Mouse (Mus musculus) thymus, adult 2 months (tissue): ENCODE results near the gene Cipc. TPM values are rescaled to one million over a fixed set of nuclear protein-coding genes. Genes with fewer than 3 reads are reported as not detected.

Experiments
- DNase-seq: peaks from one replicate; pipeline ENCODE4 v3.0.0; 2021
- H3K27ac ChIP-seq: fragments of 200-500 bp; 2 replicates; pipeline ENCODE4 v1.5.1; 2012; ENCODE audit warnings: low read length, control low read depth; ENCODE audit not compliant: control insufficient read depth, insufficient read depth
- H3K27me3 ChIP-seq: fragments of 200-500 bp; 2 replicates; pipeline ENCODE4 v1.6.1; 2012; ENCODE audit warnings: mild to moderate bottlenecking, low read length, moderate library complexity, mixed read lengths; ENCODE audit not compliant: control insufficient read depth, insufficient read depth
- H3K36me3 ChIP-seq: fragments of 200-500 bp; 2 replicates; pipeline ENCODE4 v1.6.1; 2012; ENCODE audit warnings: mild to moderate bottlenecking, low read length, moderate library complexity; ENCODE audit not compliant: control insufficient read depth, insufficient read depth
- H3K4me1 ChIP-seq: fragments of 200-500 bp; replicated peaks from 2 replicates; pipeline ENCODE4 v1.6.1; 2012; ENCODE audit warnings: low read length; ENCODE audit not compliant: control insufficient read depth, insufficient read depth
- H3K4me3 ChIP-seq: fragments of 200-500 bp; 2 replicates; pipeline ENCODE4 v1.5.1; 2012; ENCODE audit warnings: mild to moderate bottlenecking, low read length, control low read depth, moderate library complexity; ENCODE audit not compliant: control insufficient read depth, insufficient read depth
- CTCF ChIP-seq: fragments of 200-500 bp; IDR thresholded peaks from 2 replicates; pipeline ENCODE4 v1.5.1; 2012; ENCODE audit warnings: mild to moderate bottlenecking, control low read depth, low read length, moderate library complexity, borderline replicate concordance; ENCODE audit not compliant: control insufficient read depth, poor library complexity, insufficient read depth; ENCODE audit errors: extremely low read depth
- POLR2A ChIP-seq: fragments of 200-500 bp; IDR thresholded peaks from 2 replicates; pipeline ENCODE4 v1.6.1; 2012; ENCODE audit warnings: mild to moderate bottlenecking, low read length, control low read depth, moderate library complexity; ENCODE audit not compliant: control insufficient read depth, poor library complexity, insufficient read depth; ENCODE audit errors: extremely low read depth
- WGBS: fragments of 180-500 bp; shearing (Covaris S2); methylation state at CpG from one replicate; pipeline ENCODE4 v1.1.7; 2018; 5-methylcytosine and 5-hydroxymethylcytosine counted together
- polyA plus RNA-seq: library from polyadenylated mRNA; depleted of rRNA; stranded (reverse); fragments of >200 nt; gene quantifications from 2 replicates; pipeline ENCODE4 v1.2.3, GENCODE M21; 2012

Gene Cipc
- polyA plus RNA-seq, 1 experiment = 43.8 TPM

DNA sequence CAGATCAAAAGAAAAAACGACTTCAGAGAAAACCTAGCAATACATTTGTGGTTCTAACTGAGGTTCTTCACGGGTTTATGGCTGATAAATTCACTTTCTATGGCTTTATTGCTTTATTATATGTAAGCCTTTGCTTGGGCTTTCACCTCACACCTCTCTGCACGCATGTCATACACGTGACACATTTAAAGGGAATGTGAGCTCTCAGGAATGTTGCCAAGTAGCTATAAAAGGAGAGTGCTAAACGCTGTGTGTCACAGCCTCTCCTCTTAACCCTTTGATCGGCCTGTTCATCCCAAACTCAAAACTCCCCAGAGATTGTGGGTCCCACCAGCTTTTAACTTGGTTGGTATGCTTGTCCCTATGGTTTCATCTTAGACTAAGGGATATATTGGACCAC is 1.8 kb downstream of the Cipc start:
- 37% methylated on average over 6 of the region's 6 CpGs for WGBS

DNA sequence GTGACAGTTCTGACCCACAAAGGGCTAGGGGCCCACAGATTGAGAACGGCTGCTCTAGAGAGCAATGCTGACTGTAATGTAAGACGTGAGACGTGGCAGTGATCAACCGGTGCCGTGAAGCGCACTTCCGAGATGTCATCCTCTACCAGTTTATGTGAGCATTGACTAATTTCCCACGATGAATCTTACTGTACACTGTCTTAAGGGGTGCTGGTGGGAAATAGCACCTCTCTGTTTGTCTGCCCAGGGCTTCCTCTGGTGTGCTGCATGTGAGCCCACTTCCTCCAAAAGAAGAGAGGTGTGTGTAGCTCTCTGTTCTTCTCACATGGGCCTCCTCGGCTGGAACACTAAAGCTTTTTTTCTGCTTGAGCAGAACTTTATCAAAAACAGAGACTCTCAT is 2.7 kb downstream of the Cipc start:
- Histone ChIP-seq H3K4me1 (peaks cover 23% of the 10 kb centered on the region), H3K27ac (peak overlapping the region; percentile 80), H3K4me3 (0 out of 2 replicates have a peak overlapping the region, but pooled peaks have one; percentile 1), H3K27me3 (no peaks in the 10 kb centered on the region), H3K36me3 (peaks cover 13% of the 10 kb centered on the region)
- peak; percentile 50 for DNase-seq
- WGBS = 3% methylated on average over 9 of the region's 9 CpGs
- TF ChIP-seq POLR2A (no peak), CTCF (no peak)

More for the DNA sequence above, 1.8 kb downstream of the Cipc start:
- Histone ChIP-seq H3K4me1 (peaks cover 23% of the 10 kb centered on the region), H3K4me3 (no peak overlapping the region), H3K27me3 (no peaks in the 10 kb centered on the region), H3K36me3 (peaks cover 8% of the 10 kb centered on the region), H3K27ac (no peak overlapping the region)
- DNase-seq = no peak
- TF ChIP-seq POLR2A (no peak), CTCF (no peak)

DNA sequence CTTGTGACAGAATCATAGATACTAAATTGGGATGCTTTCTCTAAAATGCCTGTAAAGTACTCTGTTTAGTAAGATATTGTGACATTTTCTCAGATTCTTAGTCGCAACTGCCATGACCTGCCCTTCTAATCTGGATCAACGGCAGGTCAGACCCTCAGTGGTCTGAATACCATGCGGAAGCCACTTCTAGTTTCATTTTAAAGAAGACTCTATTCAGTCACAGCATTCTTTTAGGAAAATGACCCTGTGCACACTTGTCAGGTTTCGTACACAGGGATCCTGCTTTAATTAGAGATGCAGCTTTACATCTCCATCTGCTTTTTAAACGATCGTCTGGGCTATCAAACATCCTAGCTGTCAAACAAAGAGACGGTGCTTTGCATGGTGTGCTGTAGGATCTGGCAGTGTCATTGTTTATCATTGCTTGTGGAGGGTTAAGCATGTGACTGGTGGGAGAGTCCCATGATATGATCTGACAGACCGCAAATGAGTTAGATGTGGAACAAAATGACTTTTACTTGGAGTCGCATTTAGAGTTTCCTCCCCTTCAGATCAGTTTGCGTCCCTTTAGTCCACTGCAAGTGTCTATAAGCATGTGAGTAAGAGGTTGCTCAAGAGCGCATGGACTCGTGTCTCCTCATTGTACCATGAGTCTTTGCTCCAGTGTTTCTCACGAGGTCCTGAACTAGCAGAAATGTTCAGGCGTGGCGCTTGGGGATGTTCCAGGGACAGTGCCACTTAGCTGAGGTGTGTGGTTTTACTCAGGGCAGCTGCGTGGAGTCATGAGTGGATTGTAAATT is 3.5 kb downstream of the Cipc start:
- Histone ChIP-seq H3K4me1 (peaks cover 23% of the 10 kb centered on the region), H3K4me3 (peak overlapping the region; percentile 1; the same call in 1 of the 2 replicates), H3K36me3 (peaks cover 19% of the 10 kb centered on the region), H3K27me3 (no peaks in the 10 kb centered on the region), H3K27ac (peak overlapping the region; percentile 48)
- 12% methylated on average over 16 of the region's 16 CpGs for WGBS
- TF ChIP-seq CTCF = no peak
- TF ChIP-seq POLR2A = no peak
- peak; percentile 29 for DNase-seq

DNA sequence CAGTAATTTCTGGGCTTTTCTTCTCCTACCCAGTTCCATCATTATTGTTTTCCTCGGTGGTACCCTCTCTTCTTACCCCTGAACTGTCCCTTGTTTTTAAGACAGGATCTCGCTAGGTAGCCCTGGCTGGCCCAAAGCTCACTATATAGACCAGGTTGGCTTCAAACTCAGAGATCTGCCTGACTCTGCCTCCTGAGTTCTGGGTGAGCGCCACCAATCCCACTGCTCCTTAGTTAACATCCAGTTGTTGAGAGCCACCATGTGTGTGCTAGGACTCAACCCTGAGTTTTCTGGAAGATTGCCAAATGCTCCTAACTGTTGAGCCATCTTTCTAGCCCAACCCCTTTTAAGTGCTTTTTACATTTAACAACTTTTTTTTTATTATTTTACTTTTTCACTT is 4.1 kb downstream of the Cipc start:
- Histone ChIP-seq H3K4me3 (no peak overlapping the region), H3K4me1 (peaks cover 23% of the 10 kb centered on the region), H3K27ac (no peak overlapping the region), H3K36me3 (peaks cover 25% of the 10 kb centered on the region), H3K27me3 (no peaks in the 10 kb centered on the region)
- DNase-seq = no peak
- WGBS = 90% methylated on average over 3 of the region's 3 CpGs
- TF ChIP-seq POLR2A = no peak
- no peak for TF ChIP-seq CTCF

DNA sequence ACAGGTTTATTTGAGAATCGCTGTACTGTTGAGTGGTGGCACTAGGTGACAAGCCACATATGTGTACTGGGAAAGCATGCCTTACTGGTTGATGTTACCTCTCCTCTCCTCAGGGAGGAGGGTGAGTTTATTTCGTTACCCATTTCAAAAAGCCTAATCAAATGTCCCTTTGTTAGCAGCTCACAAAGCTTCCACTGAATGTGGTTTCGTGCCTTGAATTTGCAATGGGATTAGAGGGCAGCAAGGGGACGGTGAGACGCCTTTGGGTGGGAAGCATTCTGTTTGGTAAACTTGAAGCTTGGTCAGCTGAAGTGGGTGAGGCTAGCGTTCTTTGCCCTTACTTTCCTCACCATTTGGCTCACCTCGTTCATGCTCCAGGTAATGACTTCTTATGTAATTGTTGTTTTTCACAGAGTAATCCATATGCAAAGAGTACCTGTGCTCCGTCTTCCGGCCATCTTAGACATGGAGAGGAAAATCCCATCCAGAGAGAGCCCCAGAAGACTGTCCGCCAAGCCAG is 5.5 kb downstream of the Cipc start:
- H3K4me1 ChIP-seq = peaks cover 19% of the 10 kb centered on the region
- peaks cover 30% of the 10 kb centered on the region for H3K36me3 ChIP-seq
- no peak overlapping the region for H3K27ac ChIP-seq
- no peak overlapping the region for H3K4me3 ChIP-seq
- DNase-seq = no peak
- TF ChIP-seq POLR2A (no peak), CTCF (no peak)
- no peaks in the 10 kb centered on the region for H3K27me3 ChIP-seq
- WGBS = 98% methylated on average over 10 of the region's 10 CpGs

DNA sequence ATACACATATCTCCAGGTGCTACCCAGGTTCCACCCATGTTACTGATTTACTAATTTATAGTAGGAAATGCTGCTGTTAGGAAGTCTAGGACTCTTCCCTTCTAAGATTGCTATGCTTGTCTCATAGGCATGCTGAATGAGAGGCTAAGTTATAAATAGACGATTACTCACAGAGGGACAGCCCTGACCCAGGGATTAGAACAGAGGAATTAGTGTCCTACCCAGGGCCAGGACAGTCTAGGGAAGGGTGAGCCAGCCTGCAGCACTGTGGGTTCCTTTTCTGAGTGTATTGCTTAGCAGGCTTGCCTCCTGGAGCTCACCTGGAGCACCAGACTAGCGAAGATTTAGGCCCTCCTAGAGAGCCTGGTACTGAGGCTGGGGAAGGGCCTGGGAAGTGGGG is 9.1 kb downstream of the Cipc start:
- Histone ChIP-seq H3K27me3 (no peaks in the 10 kb centered on the region), H3K36me3 (peaks cover 55% of the 10 kb centered on the region), H3K4me3 (no peak overlapping the region), H3K27ac (no peak overlapping the region), H3K4me1 (peaks cover 2% of the 10 kb centered on the region)
- 98% methylated on average over 2 of the region's 2 CpGs for WGBS
- TF ChIP-seq POLR2A (no peak), CTCF (no peak)
- no peak for DNase-seq
